Mouse (Mus musculus) c-Kit-positive CD71-negative TER-119-negative erythroid progenitor cells, embryonic 14.5 days (primary cell): ENCODE measurements around the gene Ampd3.

Source experiments
- DNase-seq: peaks from one replicate; pipeline ENCODE4 v3.0.0-alpha.2; 2013; ENCODE audit warnings: low read depth

Gene Ampd3

DNA sequence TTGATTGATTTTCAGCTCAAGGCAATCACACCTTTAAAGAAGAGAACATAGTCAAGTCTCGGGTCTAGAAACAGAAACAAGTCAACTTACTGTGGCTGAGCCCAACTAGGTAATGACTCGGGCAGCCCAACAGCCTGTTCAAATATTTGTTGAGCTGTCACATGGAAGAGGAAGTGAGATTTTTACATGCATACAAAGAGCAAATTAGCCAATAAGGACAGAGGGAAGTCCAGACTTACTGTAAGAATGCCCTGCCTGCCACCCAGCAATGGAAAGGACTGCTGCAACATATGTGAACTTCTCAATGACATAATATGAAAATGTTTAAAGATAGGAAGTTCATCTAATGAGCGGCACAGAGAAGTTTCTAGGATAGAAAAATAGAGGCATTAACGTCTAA, 72.3 kb downstream of the Ampd3 start:
- no peak for DNase-seq

- peak; percentile 91 for DNase-seq
Observed at GRCm38 (mm10) chr7:110843916-110844874, 76.2 kb downstream of the Ampd3 start, which contains the start of gene Rnf141. Gene Rnf141 (minus strand): TSS chr7:110844457.

- no peak for DNase-seq
Observed at GRCm38 (mm10) chr7:110847321-110847720, 79.3 kb downstream of the Ampd3 start.

GRCm38 (mm10) chr7:110848371-110848770, 80.4 kb downstream of the Ampd3 start:
- no peak for DNase-seq

DNA sequence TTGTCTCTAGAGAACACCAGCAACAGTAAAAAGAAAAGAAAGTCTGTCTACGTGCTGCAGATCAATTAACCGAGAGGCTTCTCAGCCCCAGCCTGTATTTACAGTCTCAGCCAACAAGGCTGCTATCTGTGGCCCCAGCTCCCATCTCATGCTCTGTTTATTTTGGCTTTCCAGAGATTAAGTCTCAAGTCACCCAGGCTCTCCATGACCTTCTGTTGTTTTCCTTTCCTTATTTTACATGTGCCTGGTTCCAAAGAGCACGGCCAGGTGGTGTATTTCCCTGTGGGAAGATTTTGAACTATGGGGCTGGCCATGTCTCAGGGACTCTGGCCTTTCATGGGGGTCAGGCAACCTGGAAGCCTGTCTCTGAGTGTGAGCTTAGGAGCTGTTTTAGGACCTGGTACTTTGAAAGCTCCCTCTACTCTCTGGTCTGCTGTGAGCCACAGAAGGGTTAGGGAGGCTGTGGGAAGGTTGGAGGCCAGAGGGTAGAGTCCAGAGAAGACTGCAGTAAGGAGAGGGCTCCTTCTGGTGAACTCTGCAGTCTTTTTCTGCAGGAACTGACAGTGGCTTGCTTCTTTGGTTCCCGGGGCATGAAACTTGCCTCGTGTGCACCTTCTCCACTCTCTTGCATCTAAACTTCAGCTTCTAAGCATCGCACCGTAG, 83.7 kb downstream of the Ampd3 start:
- no peak for DNase-seq

GRCm38 (mm10) chr7:110853611-110854010, 85.6 kb downstream of the Ampd3 start:
- DNase-seq = no peak

GRCm38 (mm10) chr7:110854519-110854918, 86.5 kb downstream of the Ampd3 start:
- no peak for DNase-seq

DNA sequence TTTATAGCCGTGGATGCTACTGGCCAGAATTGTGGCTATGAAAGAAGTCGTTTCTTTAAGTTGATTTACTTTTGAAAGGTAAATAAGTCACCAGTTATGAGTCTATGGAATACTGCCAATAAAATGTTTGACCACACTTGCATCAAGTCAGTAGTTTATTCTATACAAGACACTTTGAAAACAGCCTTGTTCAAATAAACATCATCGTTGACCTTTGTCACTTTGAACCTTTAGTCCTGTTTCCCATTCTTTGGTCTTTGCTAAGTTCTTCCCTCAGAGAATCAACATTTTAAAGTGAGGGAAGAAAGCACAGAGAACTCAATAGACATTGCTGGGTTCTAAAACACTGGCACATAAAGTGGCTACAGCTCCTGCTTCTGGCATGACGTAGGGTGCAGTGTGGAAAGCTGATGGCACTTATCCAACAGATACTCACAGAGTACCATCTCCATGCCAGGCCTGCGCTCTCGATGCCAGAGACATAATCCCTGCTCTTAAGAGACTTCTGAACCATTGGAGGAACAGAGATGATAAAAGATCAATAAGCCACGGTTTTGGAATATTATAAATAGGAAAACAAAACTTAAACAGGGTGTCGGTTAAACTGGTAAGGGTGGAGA, 87.0 kb downstream of the Ampd3 start:
- no peak for DNase-seq

- no peak for DNase-seq
Observed at GRCm38 (mm10) chr7:110855604-110856003, 87.6 kb downstream of the Ampd3 start.

DNA sequence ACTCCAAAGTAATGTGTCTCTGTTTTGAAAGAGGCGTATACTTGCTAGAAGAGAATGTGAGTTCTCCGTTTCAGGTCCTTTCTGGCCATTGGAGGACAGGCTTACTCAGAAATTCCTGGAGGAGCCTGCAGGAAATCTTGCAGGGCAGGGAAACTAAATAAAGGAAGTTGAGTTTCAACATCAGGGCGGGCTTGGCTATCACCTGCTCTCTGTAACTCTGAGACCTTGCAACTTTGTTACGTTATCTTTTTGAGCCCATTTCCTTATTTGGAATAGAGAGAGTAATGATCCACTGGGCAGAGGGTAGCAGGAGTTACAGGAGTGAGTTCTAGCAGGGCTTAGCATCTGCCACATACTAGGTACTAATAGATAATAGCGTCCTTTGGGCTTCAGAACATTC, 92.1 kb downstream of the Ampd3 start:
- DNase-seq = no peak
